Mouse (Mus musculus): ENCODE measurements around the gene Grhl1.

- no peak for TF ChIP-seq CTCF (IDR thresholded peaks at IDR 0.05; ENCODE audit: control insufficient read depth, insufficient read depth, low read length)
- TF ChIP-seq POLR2A (IDR thresholded peaks at IDR 0.05; ENCODE audit: borderline replicate concordance, control insufficient read depth, low read depth, low read length): no peak
Observed at GRCm38 (mm10) chr12:24614452-24615075, 42.5 kb downstream of the Grhl1 start.
